Mouse (Mus musculus) erythroid progenitor cell, adult 5-6 weeks (primary cell): ENCODE data around the gene S100a14. TPM values are rescaled to one million over a fixed set of nuclear protein-coding genes. Genes with fewer than 3 reads are reported as not detected.

Experiments
- ATAC-seq: replicated peaks from 2 replicates; pipeline ENCODE4 v1.8.0; 2016; ENCODE audit warnings: moderate number of reproducible peaks, mild to moderate bottlenecking, moderate TSS enrichment, inconsistent platforms; ENCODE audit not compliant: poor library complexity, low FRiP score, severe bottlenecking
- total RNA-seq, 2 experiments: library from RNA; stranded (forward) in 1 of 2; stranded (reverse) in 1 of 2; fragments of 150-400 nt in 1 of 2; fragments of 186-747, 209-891 nt in 1 of 2; gene quantifications; 2 replicates each; pipeline versions ENCODE4 v1.2.3 to v1.2.4; 2015 to 2017; ENCODE audit warnings: low replicate concordance in 2 of 2

Gene S100a14
- total RNA-seq, 2 experiments from 2014 or later = not detected

GRCm38 (mm10) chr3:90515242-90515641 is 11.4 kb upstream of the S100a14 start:
- no peak for ATAC-seq

DNA sequence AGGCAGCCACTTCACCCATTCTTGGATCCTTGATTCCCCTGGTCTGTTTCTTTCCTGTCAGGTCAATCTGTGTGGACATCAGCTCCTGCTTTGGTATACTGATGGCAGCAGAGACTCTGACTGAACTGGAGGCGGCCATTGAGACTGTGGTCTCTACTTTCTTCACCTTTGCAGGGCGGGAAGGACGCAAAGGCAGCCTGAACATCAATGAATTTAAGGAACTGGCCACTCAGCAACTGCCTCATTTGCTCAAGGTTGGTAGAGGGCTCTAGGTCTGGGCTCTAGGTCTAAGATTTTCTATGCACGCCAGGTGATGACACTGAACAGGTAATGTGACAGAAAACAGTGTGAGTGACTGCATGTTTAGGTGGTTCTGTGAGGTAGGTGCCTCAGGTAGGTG is 10.9 kb upstream of the S100a14 start:
- ATAC-seq = no peak

GRCm38 (mm10) chr3:90517711-90518110 is 8.9 kb upstream of the S100a14 start:
- ATAC-seq = no peak

DNA sequence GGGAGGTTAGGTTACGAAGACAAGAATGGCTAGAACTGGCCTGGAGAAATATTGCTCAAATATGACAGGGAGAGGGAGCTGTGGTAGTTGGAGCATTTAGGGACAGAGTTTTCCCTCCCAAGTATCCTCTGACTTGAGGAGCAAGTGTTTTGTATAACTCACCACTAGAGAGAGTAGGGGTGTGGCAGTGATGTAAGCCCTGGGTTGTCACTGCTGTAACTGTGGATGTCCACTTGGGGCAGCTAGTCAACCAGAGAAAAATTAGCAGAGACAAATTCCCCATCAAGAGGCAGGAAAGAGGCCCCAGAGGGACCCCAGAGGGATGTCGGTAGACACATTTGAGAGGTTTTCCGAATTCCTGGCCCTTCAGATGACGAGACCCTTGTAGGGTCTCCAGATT is 1.2 kb upstream of the S100a14 start:
- ATAC-seq = peak; percentile 79

GRCm38 (mm10) chr3:90526076-90526475 is 580 bp upstream of the S100a14 start:
- 0 out of 2 replicates have a peak, but pooled peaks have one; percentile 17 for ATAC-seq

GRCm38 (mm10) chr3:90527291-90527873 is 726 bp downstream of the S100a14 start:
- no peak for ATAC-seq

GRCm38 (mm10) chr3:90531713-90532112 is 5.1 kb downstream of the S100a14 start:
- ATAC-seq = no peak

DNA sequence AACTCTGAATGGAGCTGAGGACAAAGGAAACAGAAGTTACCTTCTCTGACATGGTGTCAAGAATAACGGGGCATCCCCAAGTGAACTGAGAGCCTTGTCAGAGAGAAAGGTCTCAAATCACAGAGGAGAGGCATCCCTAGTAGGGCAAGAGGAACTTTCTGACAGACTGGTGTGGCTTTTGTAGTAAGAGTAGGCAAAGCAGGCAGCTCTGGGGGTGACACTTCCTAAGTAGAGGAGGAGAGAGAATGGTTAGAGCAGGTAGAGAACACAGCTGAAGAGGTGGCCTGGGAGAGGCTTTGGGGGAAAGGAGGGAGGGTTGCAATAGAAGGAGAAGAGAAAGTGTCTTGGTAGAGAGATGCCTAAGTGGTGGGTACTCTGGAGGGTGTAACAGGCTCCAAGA is 8.8 kb downstream of the S100a14 start:
- ATAC-seq = no peak

DNA sequence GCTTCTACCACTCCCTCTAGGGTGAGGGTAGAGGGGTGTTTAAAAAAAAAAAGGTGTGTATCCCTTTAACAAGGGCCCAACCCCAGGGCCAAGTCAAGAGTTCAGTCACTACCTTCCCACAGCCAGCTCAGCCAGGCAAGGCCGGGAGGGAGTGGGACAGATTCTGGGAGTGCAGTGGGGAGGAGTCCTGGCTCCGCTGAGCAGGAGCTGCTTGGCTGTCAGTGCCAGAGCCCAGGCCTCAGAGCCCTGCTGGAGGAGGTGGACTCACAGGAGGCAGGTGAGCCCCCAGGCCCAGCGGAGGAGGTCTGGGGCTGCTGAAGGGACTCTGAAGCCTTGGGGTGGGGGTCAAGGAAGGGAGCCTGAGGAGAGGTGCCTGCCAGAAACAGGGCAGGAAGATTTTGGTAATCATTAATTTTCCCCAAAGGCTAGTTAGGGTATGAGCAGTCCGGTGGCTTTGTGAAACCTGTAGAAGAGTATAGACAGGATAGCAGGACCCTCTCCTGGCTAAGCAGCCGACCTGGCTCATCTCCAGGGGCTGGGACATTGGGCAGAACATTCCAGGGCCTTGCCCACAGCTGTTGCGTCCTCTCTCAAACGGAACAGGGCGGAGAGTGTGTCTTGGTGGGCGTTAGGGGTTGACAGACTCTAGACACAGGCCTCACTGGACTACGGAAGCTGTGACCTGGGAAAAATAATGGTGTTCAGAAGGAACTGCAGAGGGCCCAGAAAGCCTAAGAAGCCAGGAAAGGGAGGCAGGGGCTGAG is 10.7 kb downstream of the S100a14 start, which contains the start of gene S100a16:
Gene S100a16, plus strand, starts transcription at position 114 of the 764 bp plus-strand sequence.
- ATAC-seq = no peak

DNA sequence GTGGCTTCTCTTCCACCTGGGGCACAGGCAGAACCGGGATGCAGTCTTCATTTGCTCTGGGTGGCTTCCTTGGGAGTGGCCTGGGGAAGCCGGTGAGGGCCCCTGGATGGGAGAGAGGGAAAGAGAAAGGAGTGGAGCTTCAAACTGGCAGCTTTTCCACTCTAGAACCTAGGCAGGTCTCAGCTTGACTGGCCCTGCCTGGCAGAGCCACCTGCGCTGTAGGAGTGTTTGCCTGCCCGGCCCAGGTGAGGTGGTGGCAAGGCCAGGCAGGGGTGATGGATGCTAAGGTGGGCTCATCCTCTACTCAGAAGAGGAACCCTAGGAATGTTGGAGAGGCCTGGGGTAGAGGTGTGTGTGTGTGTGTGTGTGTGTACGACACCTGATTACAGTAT is 11.2 kb downstream of the S100a14 start:
- ATAC-seq = no peak

- no peak for ATAC-seq
These were observed 14.2 kb downstream of the S100a14 start for GRCm38 (mm10) chr3:90540904-90541303.

- ATAC-seq = no peak
These were observed 23.2 kb downstream of the S100a14 start for GRCm38 (mm10) chr3:90549676-90550420.

DNA sequence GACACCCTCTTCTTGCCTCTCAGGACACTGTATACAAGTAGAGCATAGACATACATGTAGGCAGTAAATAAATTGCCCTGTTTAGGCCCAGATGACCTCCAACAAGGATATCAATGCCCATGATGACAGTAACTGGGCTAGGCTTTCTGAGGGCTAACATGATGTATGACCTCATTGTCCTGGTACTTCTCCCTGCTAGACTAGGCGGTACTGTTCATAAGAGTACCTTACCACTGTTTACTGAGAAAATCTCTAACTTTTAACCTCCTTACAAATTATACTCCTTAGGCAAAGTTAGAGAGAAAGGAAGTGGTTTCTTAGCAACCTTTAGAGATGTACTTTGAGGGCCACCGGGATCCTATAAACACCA is 23.8 kb downstream of the S100a14 start:
- no peak for ATAC-seq

GRCm38 (mm10) chr3:90552231-90552630 is 25.6 kb downstream of the S100a14 start:
- ATAC-seq = no peak

GRCm38 (mm10) chr3:90555954-90556353 is 29.3 kb downstream of the S100a14 start:
- ATAC-seq = no peak

GRCm38 (mm10) chr3:90560008-90560628 is 33.5 kb downstream of the S100a14 start, which contains the start of gene S100a3:
TSS of gene S100a3 (plus strand) at chr3:90560578.
- ATAC-seq = no peak

DNA sequence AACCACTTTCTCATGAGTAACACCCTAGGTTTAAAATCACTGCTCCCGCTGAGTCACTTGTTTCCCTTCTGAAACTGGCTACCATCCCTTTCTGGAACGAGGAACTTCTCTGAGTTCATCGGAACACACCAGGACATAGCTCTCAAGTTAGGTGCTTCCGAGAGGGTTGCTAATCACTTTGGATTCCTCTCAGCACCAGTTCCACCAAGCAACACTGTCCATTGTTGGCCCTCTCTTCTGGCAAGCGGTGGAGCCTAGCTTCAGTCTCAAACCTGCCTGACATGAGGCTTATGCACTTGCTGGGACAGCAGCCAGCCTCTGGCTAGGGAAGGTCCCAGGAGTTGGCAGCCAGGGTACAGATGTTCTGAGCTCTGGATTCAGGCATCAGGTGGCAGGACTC is 48.0 kb downstream of the S100a14 start:
- no peak for ATAC-seq

GRCm38 (mm10) chr3:90575320-90575719 is 48.7 kb downstream of the S100a14 start:
- no peak for ATAC-seq

GRCm38 (mm10) chr3:90576351-90577001 is 49.8 kb downstream of the S100a14 start:
- ATAC-seq = no peak
